Mouse (Mus musculus): Measurements from ENCODE around the gene Rnf152. TPM values are rescaled to one million over a fixed set of nuclear protein-coding genes. Genes with fewer than 3 reads are reported as not detected.

Gene Rnf152
- polyA plus RNA-seq, 1 experiment, result not detected

- Histone ChIP-seq H3K4me1 (ENCODE audit: control insufficient read depth, insufficient read depth, low read length) (no peaks in the 10 kb centered on the region), H3K4me3 (replicated peaks; ENCODE audit: control insufficient read depth, low read depth, low read length) (no peak overlapping the region), H3K27ac (ENCODE audit: control insufficient read depth, insufficient read depth, low read depth, low read length, poor library complexity) (no peak overlapping the region)
- TF ChIP-seq POLR2A (IDR thresholded peaks at IDR 0.05; ENCODE audit: borderline replicate concordance, control insufficient read depth, low read depth, low read length) (no peak), CTCF (IDR thresholded peaks at IDR 0.05; ENCODE audit: control insufficient read depth, insufficient read depth, low read length) (no peak)
- 20% methylated on average over 30 of the region's 30 CpGs for WGBS
Observed at GRCm38 (mm10) chr1:105354901-105355891, 1.3 kb downstream of the Rnf152 start.

DNA sequence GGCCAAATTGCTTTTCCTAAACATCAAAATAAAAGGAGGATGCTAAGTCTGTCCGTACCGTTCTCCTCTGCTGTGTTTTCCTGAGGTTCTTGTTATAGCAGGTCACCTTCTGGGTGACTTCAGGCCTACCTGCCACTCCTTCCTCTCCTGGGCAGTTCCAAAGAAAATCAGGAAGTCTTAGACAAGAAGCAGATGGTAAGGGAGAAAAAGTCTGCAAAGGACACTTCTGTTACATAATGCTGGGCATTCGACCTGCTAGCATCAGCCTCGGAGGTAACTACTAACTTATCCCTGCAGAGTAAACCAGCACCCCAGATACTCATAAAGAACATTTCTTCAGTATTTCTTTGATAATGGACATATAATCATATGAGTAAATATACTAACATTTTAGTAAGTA, 4.7 kb downstream of the Rnf152 start:
- Histone ChIP-seq H3K27ac (ENCODE audit: control insufficient read depth, insufficient read depth, low read depth, low read length, poor library complexity) (no peak overlapping the region), H3K4me3 (replicated peaks; ENCODE audit: control insufficient read depth, low read depth, low read length) (no peak overlapping the region), H3K4me1 (ENCODE audit: control insufficient read depth, insufficient read depth, low read length) (no peaks in the 10 kb centered on the region)
- 83% methylated on average over 4 of the region's 4 CpGs for WGBS
- no peak for TF ChIP-seq CTCF (IDR thresholded peaks at IDR 0.05; ENCODE audit: control insufficient read depth, insufficient read depth, low read length)
- no peak for TF ChIP-seq POLR2A (IDR thresholded peaks at IDR 0.05; ENCODE audit: borderline replicate concordance, control insufficient read depth, low read depth, low read length)

GRCm38 (mm10) chr1:105342305-105342704, 14.2 kb downstream of the Rnf152 start:
- H3K27ac ChIP-seq (ENCODE audit: control insufficient read depth, insufficient read depth, low read depth, low read length, poor library complexity), result no peak overlapping the region
- TF ChIP-seq POLR2A (IDR thresholded peaks at IDR 0.05; ENCODE audit: borderline replicate concordance, control insufficient read depth, low read depth, low read length) (no peak), CTCF (IDR thresholded peaks at IDR 0.05; ENCODE audit: control insufficient read depth, insufficient read depth, low read length) (no peak)
- WGBS, result 78% methylated on average over 6 of the region's 6 CpGs
- no peaks in the 10 kb centered on the region for H3K4me1 ChIP-seq (ENCODE audit: control insufficient read depth, insufficient read depth, low read length)
- H3K4me3 ChIP-seq (replicated peaks; ENCODE audit: control insufficient read depth, low read depth, low read length), result no peak overlapping the region

DNA sequence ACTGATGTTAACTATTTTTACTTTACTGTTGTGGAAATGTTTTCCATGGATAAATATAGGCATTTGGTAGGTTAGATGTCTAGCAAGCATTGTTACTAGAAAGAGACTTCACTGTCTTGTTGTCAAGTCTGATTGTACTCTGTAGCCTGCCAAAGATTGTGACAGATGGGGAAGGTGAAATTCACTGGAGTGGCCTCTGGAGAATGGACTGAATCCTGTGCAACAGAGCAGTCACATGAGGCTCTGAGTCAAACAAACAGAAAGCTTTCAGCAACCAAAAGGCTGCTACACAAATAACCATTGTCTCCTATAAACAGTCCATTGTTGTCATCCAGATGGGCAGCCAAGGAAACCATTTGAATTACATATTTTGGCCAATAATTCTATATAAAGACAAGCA, 15.6 kb downstream of the Rnf152 start:
- Histone ChIP-seq H3K4me3 (replicated peaks; ENCODE audit: control insufficient read depth, low read depth, low read length) (no peak overlapping the region), H3K4me1 (ENCODE audit: control insufficient read depth, insufficient read depth, low read length) (no peaks in the 10 kb centered on the region), H3K27ac (ENCODE audit: control insufficient read depth, insufficient read depth, low read depth, low read length, poor library complexity) (no peak overlapping the region)
- no peak for TF ChIP-seq CTCF (IDR thresholded peaks at IDR 0.05; ENCODE audit: control insufficient read depth, insufficient read depth, low read length)
- TF ChIP-seq POLR2A (IDR thresholded peaks at IDR 0.05; ENCODE audit: borderline replicate concordance, control insufficient read depth, low read depth, low read length), result no peak

DNA sequence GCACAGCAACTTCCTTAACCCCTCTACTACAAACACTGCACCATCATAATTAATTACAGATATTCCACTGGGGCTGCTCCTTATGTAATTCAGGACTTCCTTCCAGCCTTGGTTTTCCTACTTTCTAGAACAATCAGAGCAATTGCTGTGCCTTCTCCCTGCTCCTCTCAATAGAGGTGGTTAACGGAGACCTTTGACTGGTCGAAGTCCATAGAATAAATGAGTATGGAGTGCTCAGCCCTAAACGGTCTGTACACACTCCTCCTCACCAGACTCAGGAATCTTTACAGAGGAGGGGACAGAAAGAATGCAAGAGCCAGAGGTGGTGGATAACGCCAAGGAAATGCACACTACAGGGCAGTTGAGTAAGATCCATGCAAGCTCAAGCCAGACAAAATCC, 19.1 kb downstream of the Rnf152 start:
- WGBS, result 74% methylated on average over 4 of the region's 4 CpGs
- no peaks in the 10 kb centered on the region for H3K4me1 ChIP-seq (ENCODE audit: control insufficient read depth, insufficient read depth, low read length)
- no peak for TF ChIP-seq CTCF (IDR thresholded peaks at IDR 0.05; ENCODE audit: control insufficient read depth, insufficient read depth, low read length)
- H3K4me3 ChIP-seq (replicated peaks; ENCODE audit: control insufficient read depth, low read depth, low read length), result no peak overlapping the region
- H3K27ac ChIP-seq (ENCODE audit: control insufficient read depth, insufficient read depth, low read depth, low read length, poor library complexity), result no peak overlapping the region

DNA sequence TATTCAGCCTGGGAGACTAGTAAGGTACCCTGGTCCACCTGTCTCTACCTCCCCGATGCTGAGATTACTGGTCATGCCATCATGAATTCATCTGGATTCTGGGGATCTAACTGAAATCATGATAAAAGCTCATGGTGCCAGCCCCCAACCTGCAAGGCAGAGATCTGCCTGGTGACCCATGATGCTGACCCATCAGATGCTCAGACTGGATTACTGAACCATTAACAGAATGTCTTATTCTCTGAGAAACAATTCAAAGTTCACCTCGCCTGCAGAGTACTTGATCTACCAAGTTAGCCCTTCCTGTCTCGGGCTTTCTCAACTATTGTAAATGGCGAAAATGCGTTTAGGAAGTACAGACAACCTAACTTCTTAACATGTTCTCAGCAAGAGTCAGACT, 20.4 kb downstream of the Rnf152 start:
- no peaks in the 10 kb centered on the region for H3K4me1 ChIP-seq (ENCODE audit: control insufficient read depth, insufficient read depth, low read length)
- H3K4me3 ChIP-seq (replicated peaks; ENCODE audit: control insufficient read depth, low read depth, low read length), result no peak overlapping the region
- H3K27ac ChIP-seq (ENCODE audit: control insufficient read depth, insufficient read depth, low read depth, low read length, poor library complexity), result no peak overlapping the region
- 75% methylated on average over 5 of the region's 5 CpGs for WGBS
- TF ChIP-seq POLR2A (IDR thresholded peaks at IDR 0.05; ENCODE audit: borderline replicate concordance, control insufficient read depth, low read depth, low read length), result no peak
- TF ChIP-seq CTCF (IDR thresholded peaks at IDR 0.05; ENCODE audit: control insufficient read depth, insufficient read depth, low read length), result no peak

DNA sequence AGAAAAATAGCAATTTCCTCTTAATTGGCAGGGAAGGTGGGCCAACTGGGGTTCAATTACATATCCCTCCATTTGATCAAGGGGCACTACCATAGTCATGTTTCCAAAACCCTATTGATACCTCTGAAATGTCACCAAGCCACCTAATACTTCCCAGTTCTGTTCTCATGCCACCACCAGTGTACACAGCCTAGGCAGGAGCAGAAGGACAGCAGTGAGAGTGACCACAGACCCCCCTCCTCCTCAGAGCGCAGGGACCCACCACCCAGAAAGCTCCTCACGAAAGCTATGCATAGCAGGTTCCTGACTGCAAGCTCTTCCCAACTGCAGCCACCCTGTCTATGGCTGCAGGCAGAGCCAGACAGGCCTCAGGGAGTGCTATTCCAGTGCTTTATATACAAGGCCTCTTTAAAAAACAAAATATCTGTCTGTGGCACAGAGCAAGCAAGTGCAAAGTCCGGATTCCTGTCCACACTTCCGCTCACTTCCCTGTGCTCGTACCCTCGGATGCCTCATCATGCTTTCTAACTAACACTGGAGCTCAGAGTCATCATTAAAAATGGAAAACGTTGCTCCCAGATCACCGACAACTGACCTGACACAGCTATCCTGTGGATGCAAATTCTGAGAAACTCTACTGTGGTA, 24.3 kb downstream of the Rnf152 start:
- no peak overlapping the region for H3K4me3 ChIP-seq (replicated peaks; ENCODE audit: control insufficient read depth, low read depth, low read length)
- no peaks in the 10 kb centered on the region for H3K4me1 ChIP-seq (ENCODE audit: control insufficient read depth, insufficient read depth, low read length)
- TF ChIP-seq POLR2A (IDR thresholded peaks at IDR 0.05; ENCODE audit: borderline replicate concordance, control insufficient read depth, low read depth, low read length), result no peak
- TF ChIP-seq CTCF (IDR thresholded peaks at IDR 0.05; ENCODE audit: control insufficient read depth, insufficient read depth, low read length), result no peak
- WGBS, result 79% methylated on average over 8 of the region's 8 CpGs
- no peak overlapping the region for H3K27ac ChIP-seq (ENCODE audit: control insufficient read depth, insufficient read depth, low read depth, low read length, poor library complexity)

- Histone ChIP-seq H3K4me1 (ENCODE audit: control insufficient read depth, insufficient read depth, low read length) (no peaks in the 10 kb centered on the region), H3K4me3 (replicated peaks; ENCODE audit: control insufficient read depth, low read depth, low read length) (no peak overlapping the region), H3K27ac (ENCODE audit: control insufficient read depth, insufficient read depth, low read depth, low read length, poor library complexity) (no peak overlapping the region)
- TF ChIP-seq CTCF (IDR thresholded peaks at IDR 0.05; ENCODE audit: control insufficient read depth, insufficient read depth, low read length), result no peak
- no peak for TF ChIP-seq POLR2A (IDR thresholded peaks at IDR 0.05; ENCODE audit: borderline replicate concordance, control insufficient read depth, low read depth, low read length)
- WGBS, result 75% methylated on average over 5 of the region's 5 CpGs
Observed at GRCm38 (mm10) chr1:105331605-105332004, 24.9 kb downstream of the Rnf152 start.
